Mouse (Mus musculus): ENCODE measurements around the gene Nfkb2. TPM values are rescaled to one million over a fixed set of nuclear protein-coding genes. Genes with fewer than 3 reads are reported as not detected.

Gene Nfkb2
- polyA plus RNA-seq, 1 experiment from 2014 or later, result 10.7 TPM

DNA sequence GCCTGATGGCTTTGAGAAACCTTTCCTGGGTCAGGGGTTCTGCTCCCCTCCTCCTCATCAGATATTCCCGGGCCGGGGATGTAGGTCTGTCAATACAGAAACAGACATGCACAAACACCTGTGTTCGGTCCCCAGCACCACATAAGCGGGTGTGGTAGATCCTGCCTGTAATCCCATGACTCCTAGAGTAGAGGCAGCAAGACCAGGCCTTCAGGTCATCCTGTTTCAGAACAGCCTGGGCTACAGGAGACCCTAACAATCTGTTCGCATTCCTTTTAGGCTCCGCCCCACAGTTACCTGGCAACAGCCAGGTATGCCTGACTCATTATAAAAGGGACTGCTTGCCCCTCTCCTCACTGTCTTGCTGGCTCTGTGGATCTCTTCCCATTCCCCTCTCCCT is 45.4 kb downstream of the Nfkb2 start:
- Histone ChIP-seq H3K9me3 (ENCODE audit: control insufficient read depth, low read length) (no peaks in the 10 kb centered on the region), H3K9ac (ENCODE audit: low read depth, low read length) (peak overlapping the region; percentile 88), H3K36me3 (ENCODE audit: control insufficient read depth, insufficient read depth, low read length) (no peaks in the 10 kb centered on the region), H3K4me3 (ENCODE audit: low read depth, low read length) (peak overlapping the region; percentile 74), H3K4me2 (ENCODE audit: low read depth, low read length) (peak overlapping the region; percentile 92), H3K27me3 (replicated peaks; ENCODE audit: control insufficient read depth, insufficient read depth, low read length) (no peaks in the 10 kb centered on the region), H3K27ac (replicated peaks; ENCODE audit: low read depth, low read length) (peak overlapping the region; percentile 84; the same call in 1 of the 2 replicates), H3K4me1 (ENCODE audit: control insufficient read depth, insufficient read depth, low read length) (0 out of 2 replicates have a peak, but pooled peaks cover 9% of the 10 kb centered on the region)
- WGBS, result 23% methylated on average over 6 of the region's 6 CpGs
- DNase-seq (ENCODE audit: low spot score) (no peak), ATAC-seq (ENCODE audit: low read depth) (no peak)

DNA sequence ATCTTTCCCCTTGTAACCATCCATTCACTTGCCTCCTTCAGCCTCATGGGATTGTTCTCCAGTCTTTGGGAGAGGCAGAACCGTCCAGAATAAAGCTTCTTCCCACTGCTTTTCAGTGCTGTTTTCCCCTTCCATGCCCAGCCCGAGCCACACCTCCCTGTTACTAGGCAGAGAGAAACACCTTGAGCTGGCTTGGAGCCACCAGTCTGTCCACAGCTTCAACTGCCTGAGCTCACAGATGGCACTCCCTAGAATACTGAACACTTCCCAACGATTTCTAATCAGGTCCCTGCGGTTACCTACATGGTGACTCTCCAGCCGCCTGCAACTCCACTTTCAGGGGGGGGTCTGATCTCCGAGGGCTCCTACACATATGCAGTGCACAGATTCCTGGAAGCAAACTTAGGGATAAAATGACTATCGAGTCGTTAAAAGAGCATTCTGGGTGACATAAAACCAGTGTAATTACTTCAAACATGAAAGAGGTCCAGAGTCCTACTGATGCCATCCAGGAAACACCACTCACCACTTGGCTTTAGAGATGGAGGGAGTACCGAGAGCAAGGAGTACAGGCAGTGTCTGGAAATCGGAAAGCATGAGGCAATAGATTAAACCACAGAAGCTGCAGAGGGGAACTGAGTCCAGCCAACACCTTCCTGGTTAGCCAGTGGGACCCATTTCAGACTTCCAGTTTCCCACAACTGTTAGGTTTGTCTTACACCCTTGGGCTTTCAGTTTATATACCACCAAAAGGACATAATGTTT is 46.2 kb downstream of the Nfkb2 start, which contains the start of gene 2310034G01Rik:
TSS of gene 2310034G01Rik (minus strand) at position 135 of the 765 bp plus-strand sequence.
- H3K27ac ChIP-seq (replicated peaks; ENCODE audit: low read depth, low read length), result peak within 1 kb of the TSS; percentile 84
- ATAC-seq (ENCODE audit: low read depth), result no peak
- WGBS, result 60% methylated on average over 10 of the region's 10 CpGs
- H3K9ac ChIP-seq (ENCODE audit: low read depth, low read length), result peak within 1 kb of the TSS; percentile 88
- no peaks in the 10 kb centered on the region for H3K27me3 ChIP-seq (replicated peaks; ENCODE audit: control insufficient read depth, insufficient read depth, low read length)
- no peak for DNase-seq (ENCODE audit: low spot score)
- no peaks in the 10 kb centered on the region for H3K36me3 ChIP-seq (ENCODE audit: control insufficient read depth, insufficient read depth, low read length)
- H3K9me3 ChIP-seq (ENCODE audit: control insufficient read depth, low read length), result no peaks in the 10 kb centered on the region
- peak within 1 kb of the TSS; percentile 74 for H3K4me3 ChIP-seq (ENCODE audit: low read depth, low read length)
- 0 out of 2 replicates have a peak, but pooled peaks cover 9% of the 10 kb centered on the region for H3K4me1 ChIP-seq (ENCODE audit: control insufficient read depth, insufficient read depth, low read length)
- peak within 1 kb of the TSS; percentile 92 for H3K4me2 ChIP-seq (ENCODE audit: low read depth, low read length)

DNA sequence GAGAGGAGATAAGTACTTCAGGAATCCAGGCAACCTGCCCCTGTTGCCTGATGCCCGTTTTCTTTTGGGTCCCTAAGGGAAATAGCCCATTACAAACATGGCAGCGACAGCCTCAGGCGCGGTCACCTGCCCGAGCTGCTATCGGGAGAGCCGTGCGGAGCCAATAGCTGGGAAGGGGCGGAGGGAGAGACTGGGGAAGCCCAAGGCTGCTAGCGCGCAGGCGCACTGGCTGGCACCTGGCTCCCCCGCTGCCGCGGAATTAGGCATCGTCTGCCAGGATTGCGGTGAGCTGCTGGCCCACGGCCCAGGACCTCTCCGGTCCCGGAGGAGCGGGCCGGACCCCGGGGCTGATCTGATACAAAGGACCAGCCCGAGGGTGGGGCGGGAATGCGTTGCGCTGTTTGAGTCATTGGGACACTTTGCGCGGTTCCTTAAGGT is 52.6 kb downstream of the Nfkb2 start:
- Histone ChIP-seq H3K27ac (replicated peaks; ENCODE audit: low read depth, low read length) (no peak overlapping the region), H3K27me3 (replicated peaks; ENCODE audit: control insufficient read depth, insufficient read depth, low read length) (peaks cover 20% of the 10 kb centered on the region), H3K4me3 (ENCODE audit: low read depth, low read length) (peak overlapping the region; percentile 45), H3K9me3 (ENCODE audit: control insufficient read depth, low read length) (no peaks in the 10 kb centered on the region), H3K4me2 (ENCODE audit: low read depth, low read length) (peak overlapping the region; percentile 76), H3K4me1 (ENCODE audit: control insufficient read depth, insufficient read depth, low read length) (peaks cover 10% of the 10 kb centered on the region; the same call in 1 of the 2 replicates), H3K36me3 (ENCODE audit: control insufficient read depth, insufficient read depth, low read length) (no peaks in the 10 kb centered on the region), H3K9ac (ENCODE audit: low read depth, low read length) (peak overlapping the region; percentile 52)
- under 1% methylated on average over 29 of the region's 29 CpGs for WGBS
- peak; percentile 94 for DNase-seq (ENCODE audit: low spot score)
- ATAC-seq (ENCODE audit: low read depth), result peak; percentile 93

DNA sequence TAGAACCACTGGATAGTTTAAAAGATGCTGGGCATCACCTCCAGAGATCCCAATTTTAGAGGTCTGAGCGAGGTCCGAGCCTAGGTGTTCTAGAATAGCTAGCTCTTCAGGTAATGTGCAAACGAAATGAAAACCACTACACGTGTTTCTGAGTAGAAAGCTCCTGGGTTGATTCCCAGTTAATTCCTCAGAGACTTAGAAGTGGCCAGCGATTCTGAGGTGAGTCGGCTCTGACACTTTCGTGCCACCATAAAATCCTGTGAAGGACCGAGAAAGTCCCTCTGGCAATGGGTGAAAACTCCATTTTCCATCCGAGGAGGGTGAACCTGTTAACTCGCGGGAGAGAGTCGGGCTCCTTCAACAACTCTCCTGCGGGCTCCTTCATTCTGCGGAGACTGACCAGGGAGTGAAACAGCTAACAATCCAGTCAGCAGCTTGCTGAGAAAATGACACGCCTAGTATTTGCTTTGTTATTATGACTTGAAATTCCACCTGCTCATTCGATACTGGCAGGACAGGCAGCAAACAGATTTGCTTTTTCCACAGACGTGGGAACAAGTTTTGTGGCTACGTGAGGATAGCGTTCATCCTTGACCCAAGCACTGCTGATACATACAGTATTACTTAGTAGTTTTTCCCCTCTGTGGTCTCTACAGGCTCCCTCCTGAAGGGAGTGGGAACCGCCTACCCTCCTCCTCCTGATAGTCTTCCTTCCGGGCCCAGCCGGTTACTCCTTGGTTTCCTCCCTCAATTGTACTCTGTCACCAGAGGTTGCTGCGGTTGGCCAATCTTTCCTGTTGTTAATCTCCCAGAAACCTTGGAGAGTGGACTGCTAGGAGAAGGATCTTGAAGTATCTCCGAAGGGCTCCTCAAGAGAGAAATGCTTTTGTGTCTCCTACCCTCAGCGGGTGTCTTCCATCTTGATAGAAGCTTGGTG is 53.5 kb downstream of the Nfkb2 start:
- H3K27ac ChIP-seq (replicated peaks; ENCODE audit: low read depth, low read length), result no peak overlapping the region
- 19% methylated on average over 25 of the region's 25 CpGs for WGBS
- no peak overlapping the region for H3K9ac ChIP-seq (ENCODE audit: low read depth, low read length)

DNA sequence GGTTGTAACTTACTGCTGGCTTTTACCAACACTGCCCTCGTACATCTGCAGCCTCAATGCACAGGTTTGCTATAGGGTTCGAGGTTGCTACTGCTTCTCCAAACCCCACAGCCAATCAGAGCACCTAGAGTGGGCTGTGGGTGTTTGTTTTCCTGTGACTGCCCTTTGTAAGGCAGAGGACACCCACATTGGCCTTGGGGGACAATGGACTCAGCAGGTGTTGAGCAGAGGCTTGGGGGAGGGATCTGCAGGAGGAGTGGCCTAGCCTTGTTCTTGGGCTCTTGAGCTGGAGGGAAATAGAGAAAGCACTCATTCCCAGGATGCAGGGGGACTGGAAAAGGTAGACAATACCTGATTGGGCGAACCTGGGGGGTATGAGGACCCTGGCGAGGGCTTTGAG is 54.3 kb downstream of the Nfkb2 start:
- H3K4me1 ChIP-seq (ENCODE audit: control insufficient read depth, insufficient read depth, low read length), result peaks cover 10% of the 10 kb centered on the region; the same call in 1 of the 2 replicates
- H3K27me3 ChIP-seq (replicated peaks; ENCODE audit: control insufficient read depth, insufficient read depth, low read length), result peaks cover 20% of the 10 kb centered on the region
- WGBS, result 66% methylated on average over 4 of the region's 4 CpGs
- ATAC-seq (ENCODE audit: low read depth), result no peak
- DNase-seq (ENCODE audit: low spot score), result no peak
- H3K9ac ChIP-seq (ENCODE audit: low read depth, low read length), result no peak overlapping the region
- H3K4me2 ChIP-seq (ENCODE audit: low read depth, low read length), result no peak overlapping the region
- H3K4me3 ChIP-seq (ENCODE audit: low read depth, low read length), result no peak overlapping the region
- no peaks in the 10 kb centered on the region for H3K9me3 ChIP-seq (ENCODE audit: control insufficient read depth, low read length)
- no peaks in the 10 kb centered on the region for H3K36me3 ChIP-seq (ENCODE audit: control insufficient read depth, insufficient read depth, low read length)
- H3K27ac ChIP-seq (replicated peaks; ENCODE audit: low read depth, low read length), result no peak overlapping the region

More for the DNA sequence above, 53.5 kb downstream of the Nfkb2 start:
- Histone ChIP-seq H3K4me2 (ENCODE audit: low read depth, low read length) (peak overlapping the region; percentile 76), H3K27me3 (replicated peaks; ENCODE audit: control insufficient read depth, insufficient read depth, low read length) (peaks cover 20% of the 10 kb centered on the region), H3K4me1 (ENCODE audit: control insufficient read depth, insufficient read depth, low read length) (peaks cover 10% of the 10 kb centered on the region; the same call in 1 of the 2 replicates), H3K36me3 (ENCODE audit: control insufficient read depth, insufficient read depth, low read length) (no peaks in the 10 kb centered on the region), H3K9me3 (ENCODE audit: control insufficient read depth, low read length) (no peaks in the 10 kb centered on the region), H3K4me3 (ENCODE audit: low read depth, low read length) (peak overlapping the region; percentile 45)
- ATAC-seq (ENCODE audit: low read depth) (no peak), DNase-seq (ENCODE audit: low spot score) (no peak)

MicroRNA genes within 50 kb of the gene (microRNA counts, 519-probe panel; counts per million panel counts)
- microRNA mmu-miR-146b, result 2,338 counts per million, percentile 41 among the panel's probes with 10 or more counts

Small RNA genes lying within 50 kb of the gene (microRNA-seq; reads per million reads assigned to microRNA genes)
- not detected for gene Mir146b (ENCODE audit: borderline number of aligned reads)

Other genes with a start within 250 kb of the Nfkb2 start
- gene Nolc1, start 228.5 kb upstream of the Nfkb2 start, polyA plus RNA-seq (2014; fragmentation: Nextera tagmentation; extraction: Ambion mirVana), result 77.1 and 82.2 TPM in 2 replicates
- 1.1 and 1.4 TPM in 2 replicates for gene Elovl3, start 172.4 kb upstream of the Nfkb2 start, polyA plus RNA-seq (2014; fragmentation: Nextera tagmentation; extraction: Ambion mirVana)
- gene Pitx3, start 156.0 kb upstream of the Nfkb2 start, polyA plus RNA-seq (2014; fragmentation: Nextera tagmentation; extraction: Ambion mirVana), result 10.5 and 13.1 TPM in 2 replicates
- 57.3 and 60.4 TPM in 2 replicates for gene Gbf1, start 151.8 kb upstream of the Nfkb2 start, polyA plus RNA-seq (2014; fragmentation: Nextera tagmentation; extraction: Ambion mirVana)
- 5.8 and 8.6 TPM in 2 replicates for gene Psd, start 22.8 kb downstream of the Nfkb2 start, polyA plus RNA-seq (2014; fragmentation: Nextera tagmentation; extraction: Ambion mirVana)
- gene Fbxl15, start 23.9 kb downstream of the Nfkb2 start, polyA plus RNA-seq (2014; fragmentation: Nextera tagmentation; extraction: Ambion mirVana), result 13.8 and 14.7 TPM in 2 replicates
- gene Cuedc2, start 34.4 kb downstream of the Nfkb2 start, polyA plus RNA-seq (2014; fragmentation: Nextera tagmentation; extraction: Ambion mirVana), result 174 and 184 TPM in 2 replicates
- gene Mfsd13a, start 36.8 kb downstream of the Nfkb2 start, polyA plus RNA-seq (2014; fragmentation: Nextera tagmentation; extraction: Ambion mirVana), result 3.7 and 4.6 TPM in 2 replicates
- gene 2310034G01Rik, start 46.0 kb downstream of the Nfkb2 start, polyA plus RNA-seq (2014; fragmentation: Nextera tagmentation; extraction: Ambion mirVana), result 1.8 and 3.6 TPM in 2 replicates
- gene Actr1a, start 91.4 kb downstream of the Nfkb2 start, polyA plus RNA-seq (2014; fragmentation: Nextera tagmentation; extraction: Ambion mirVana), result 137 and 156 TPM in 2 replicates
- gene Sufu, start 92.6 kb downstream of the Nfkb2 start, polyA plus RNA-seq (2014; fragmentation: Nextera tagmentation; extraction: Ambion mirVana), result 34.3 and 39.8 TPM in 2 replicates
- 21.5 and 27.1 TPM in 2 replicates for gene Trim8, start 197.4 kb downstream of the Nfkb2 start, polyA plus RNA-seq (2014; fragmentation: Nextera tagmentation; extraction: Ambion mirVana)

Measured in embryonic facial prominence, embryonic 14.5 days (tissue).